Mouse (Mus musculus): ENCODE results near the gene 1700001L19Rik.
A peak's percentile ranks its signal among the peaks of the same experiment; 100 is the strongest.

Gene 1700001L19Rik

DNA sequence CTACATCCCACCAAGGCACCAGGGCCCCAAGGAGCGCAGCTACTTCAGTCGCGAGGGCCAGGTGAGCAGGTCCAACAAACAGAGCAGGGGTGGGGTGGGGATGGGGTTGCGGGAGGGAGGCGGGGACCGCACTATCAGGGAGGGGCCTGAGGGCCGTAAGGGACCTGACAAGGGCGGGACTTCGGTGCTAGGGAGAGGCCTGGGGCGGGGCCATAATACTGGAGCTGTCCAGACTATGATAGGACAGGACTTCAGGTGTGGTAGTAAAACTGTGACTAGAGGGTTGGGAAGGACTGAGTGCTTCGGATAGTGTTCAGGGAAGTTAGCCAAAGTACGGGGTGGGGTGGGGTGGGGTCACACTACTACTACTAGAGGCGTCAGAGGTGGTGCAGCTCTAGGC is 446 bp downstream of the 1700001L19Rik start:
- peaks cover 7% of the 10 kb centered on the region for H3K36me3 ChIP-seq (ENCODE audit: insufficient read depth, low read length)
- no peak for TF ChIP-seq CTCF (conservative IDR thresholded peaks at IDR 0.05; ENCODE audit: low read length)
- no peak for TF ChIP-seq NANOG (IDR thresholded peaks at IDR 0.05; ENCODE audit: borderline replicate concordance, low read length)
- no peak for TF ChIP-seq POU5F1 (IDR thresholded peaks at IDR 0.05; ENCODE audit: borderline replicate concordance, low read length)
- peaks cover 11% of the 10 kb centered on the region for H3K27me3 ChIP-seq (ENCODE audit: insufficient read depth, low read length)
- H3K4me1 ChIP-seq (replicated peaks; ENCODE audit: low read depth, low read length), result peaks cover 10% of the 10 kb centered on the region
- H3K4me3 ChIP-seq (replicated peaks; ENCODE audit: low read length), result peak overlapping the region; percentile 58
- no peaks in the 10 kb centered on the region for H3K9me3 ChIP-seq (ENCODE audit: low read length)

DNA sequence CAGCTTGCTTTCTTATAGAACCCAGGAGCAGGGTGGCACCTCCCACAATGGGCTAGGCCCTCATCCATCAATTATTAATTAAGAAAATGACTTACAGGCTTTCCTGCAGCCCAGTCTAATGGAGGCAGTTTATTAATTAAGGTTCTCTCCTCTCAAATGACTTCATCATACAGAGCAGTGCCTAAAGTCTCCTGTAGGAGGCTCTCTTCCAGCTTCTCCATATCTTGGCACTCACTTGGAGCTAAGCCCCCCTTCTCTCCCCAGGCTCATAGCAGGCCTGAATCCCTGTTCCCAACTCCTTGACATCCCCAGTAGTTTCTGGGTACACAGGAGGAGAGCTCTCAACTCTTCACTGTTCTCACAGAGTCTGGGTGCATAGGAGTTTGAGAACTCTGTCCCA is 1.7 kb downstream of the 1700001L19Rik start:
- Histone ChIP-seq H3K9me3 (ENCODE audit: low read length) (no peaks in the 10 kb centered on the region), H3K4me3 (replicated peaks; ENCODE audit: low read length) (no peak overlapping the region), H3K36me3 (ENCODE audit: insufficient read depth, low read length) (no peaks in the 10 kb centered on the region), H3K4me1 (replicated peaks; ENCODE audit: low read depth, low read length) (peaks cover 10% of the 10 kb centered on the region), H3K27me3 (ENCODE audit: insufficient read depth, low read length) (peaks cover 11% of the 10 kb centered on the region)
- no peak for TF ChIP-seq POU5F1 (IDR thresholded peaks at IDR 0.05; ENCODE audit: borderline replicate concordance, low read length)
- no peak for TF ChIP-seq NANOG (IDR thresholded peaks at IDR 0.05; ENCODE audit: borderline replicate concordance, low read length)
- TF ChIP-seq CTCF (conservative IDR thresholded peaks at IDR 0.05; ENCODE audit: low read length), result peak; percentile 74

DNA sequence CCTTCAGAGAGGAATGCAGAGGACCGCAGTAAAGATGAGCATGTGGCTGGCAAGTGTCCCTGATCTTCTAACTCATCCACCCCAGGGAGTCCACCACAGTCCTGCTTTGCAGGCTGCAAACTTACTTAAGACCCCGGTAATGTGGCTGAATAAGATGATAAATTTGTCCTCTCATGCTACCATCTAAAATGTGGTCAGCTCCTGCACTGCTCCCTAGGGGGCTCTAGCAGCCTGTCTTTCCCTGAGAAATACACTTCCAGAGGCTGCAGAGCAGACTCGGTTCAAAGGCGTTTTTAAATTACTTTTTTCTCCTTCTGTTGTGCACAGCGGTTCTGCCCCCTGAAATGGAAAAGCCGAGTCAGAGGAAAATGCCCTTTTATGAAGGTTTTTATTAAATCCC is 4.0 kb downstream of the 1700001L19Rik start:
- peaks cover 11% of the 10 kb centered on the region for H3K27me3 ChIP-seq (ENCODE audit: insufficient read depth, low read length)
- no peak overlapping the region for H3K4me3 ChIP-seq (replicated peaks; ENCODE audit: low read length)
- no peak for TF ChIP-seq NANOG (IDR thresholded peaks at IDR 0.05; ENCODE audit: borderline replicate concordance, low read length)
- peak; percentile 18; the same call in 1 of the 2 replicates for TF ChIP-seq CTCF (conservative IDR thresholded peaks at IDR 0.05; ENCODE audit: low read length)
- no peak for TF ChIP-seq POU5F1 (IDR thresholded peaks at IDR 0.05; ENCODE audit: borderline replicate concordance, low read length)
- no peaks in the 10 kb centered on the region for H3K9me3 ChIP-seq (ENCODE audit: low read length)
- no peaks in the 10 kb centered on the region for H3K36me3 ChIP-seq (ENCODE audit: insufficient read depth, low read length)
- peaks cover 10% of the 10 kb centered on the region for H3K4me1 ChIP-seq (replicated peaks; ENCODE audit: low read depth, low read length)

- Histone ChIP-seq H3K27me3 (ENCODE audit: insufficient read depth, low read length) (no peaks in the 10 kb centered on the region), H3K4me1 (replicated peaks; ENCODE audit: low read depth, low read length) (peaks cover 5% of the 10 kb centered on the region), H3K36me3 (ENCODE audit: insufficient read depth, low read length) (no peaks in the 10 kb centered on the region), H3K9me3 (ENCODE audit: low read length) (peaks cover 6% of the 10 kb centered on the region; the same call in 1 of the 2 replicates), H3K4me3 (replicated peaks; ENCODE audit: low read length) (no peak overlapping the region)
- TF ChIP-seq CTCF (conservative IDR thresholded peaks at IDR 0.05; ENCODE audit: low read length) (no peak), POU5F1 (IDR thresholded peaks at IDR 0.05; ENCODE audit: borderline replicate concordance, low read length) (no peak), NANOG (IDR thresholded peaks at IDR 0.05; ENCODE audit: borderline replicate concordance, low read length) (no peak)
Measured at GRCm38 (mm10) chr13:68603085-68603484, 5.9 kb downstream of the 1700001L19Rik start.

- TF ChIP-seq POU5F1 (IDR thresholded peaks at IDR 0.05; ENCODE audit: borderline replicate concordance, low read length) (no peak), CTCF (conservative IDR thresholded peaks at IDR 0.05; ENCODE audit: low read length) (no peak), NANOG (IDR thresholded peaks at IDR 0.05; ENCODE audit: borderline replicate concordance, low read length) (no peak)
- Histone ChIP-seq H3K27me3 (ENCODE audit: insufficient read depth, low read length) (no peaks in the 10 kb centered on the region), H3K36me3 (ENCODE audit: insufficient read depth, low read length) (no peaks in the 10 kb centered on the region), H3K9me3 (ENCODE audit: low read length) (peaks cover 6% of the 10 kb centered on the region; the same call in 1 of the 2 replicates), H3K4me1 (replicated peaks; ENCODE audit: low read depth, low read length) (peaks cover 8% of the 10 kb centered on the region), H3K4me3 (replicated peaks; ENCODE audit: low read length) (no peak overlapping the region)
Measured at GRCm38 (mm10) chr13:68605689-68606126, 8.5 kb downstream of the 1700001L19Rik start.

DNA sequence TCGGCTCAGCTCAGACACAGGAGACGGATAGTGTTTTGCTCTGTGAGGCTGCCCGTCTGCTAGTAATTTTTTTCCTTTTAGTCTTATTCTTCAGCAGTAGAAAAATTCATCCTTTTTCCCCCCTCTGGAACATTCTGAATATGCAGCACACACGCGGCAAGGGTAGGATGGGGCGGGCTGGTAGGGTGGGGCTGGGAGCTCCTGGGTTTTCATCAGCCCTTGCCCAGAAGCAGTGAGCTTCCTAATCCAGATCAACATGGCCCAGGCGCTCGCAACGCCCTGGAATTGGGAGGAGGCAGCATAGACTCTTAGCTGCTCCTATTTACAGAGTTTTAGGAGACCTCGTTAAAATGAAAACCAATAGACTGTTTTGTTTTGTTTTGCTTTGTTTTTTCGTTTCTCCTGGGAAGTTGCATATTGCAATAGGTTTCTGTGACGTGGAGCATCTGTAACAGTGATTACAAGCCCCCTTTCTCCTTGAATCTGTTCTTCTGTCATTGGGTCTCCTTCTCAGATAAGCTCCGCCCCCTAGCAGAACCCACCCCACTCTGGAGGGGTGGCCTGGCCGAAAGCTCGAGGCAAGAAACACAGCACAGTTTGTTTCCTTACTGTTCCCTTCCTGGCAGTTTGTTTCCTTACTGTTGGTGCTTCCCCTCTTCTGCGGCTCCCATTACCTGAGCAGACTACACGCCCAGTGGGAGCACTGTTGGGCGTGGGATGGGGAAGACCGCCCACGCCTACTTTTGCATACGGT is 10.6 kb downstream of the 1700001L19Rik start:
- Histone ChIP-seq H3K9me3 (ENCODE audit: low read length) (peaks cover 6% of the 10 kb centered on the region; the same call in 1 of the 2 replicates), H3K27me3 (ENCODE audit: insufficient read depth, low read length) (no peaks in the 10 kb centered on the region), H3K4me3 (replicated peaks; ENCODE audit: low read length) (peak overlapping the region; percentile 20; the same call in 1 of the 2 replicates), H3K36me3 (ENCODE audit: insufficient read depth, low read length) (no peaks in the 10 kb centered on the region), H3K4me1 (replicated peaks; ENCODE audit: low read depth, low read length) (peaks cover 8% of the 10 kb centered on the region)
- no peak for TF ChIP-seq POU5F1 (IDR thresholded peaks at IDR 0.05; ENCODE audit: borderline replicate concordance, low read length)
- no peak for TF ChIP-seq CTCF (conservative IDR thresholded peaks at IDR 0.05; ENCODE audit: low read length)
- no peak for TF ChIP-seq NANOG (IDR thresholded peaks at IDR 0.05; ENCODE audit: borderline replicate concordance, low read length)

DNA sequence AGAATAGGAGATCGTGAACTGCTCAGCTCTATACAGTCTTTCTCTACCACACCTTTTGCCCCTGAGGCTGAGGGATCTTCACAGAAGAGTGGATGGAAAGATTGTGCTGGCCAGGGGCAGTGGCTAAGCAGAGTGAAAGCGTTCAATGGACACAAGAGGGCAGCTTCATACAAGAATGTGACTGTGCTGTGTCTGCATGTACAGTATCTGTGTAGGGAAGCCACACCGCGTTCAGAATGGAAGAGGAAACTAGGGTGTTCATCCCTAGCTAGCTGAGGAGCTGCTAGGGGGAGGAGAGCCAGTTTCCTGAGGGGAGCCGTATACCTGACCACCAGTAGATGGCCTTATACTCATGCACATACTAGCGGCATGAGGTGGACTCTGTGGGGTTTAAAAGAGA is 25.6 kb downstream of the 1700001L19Rik start:
- Histone ChIP-seq H3K27me3 (ENCODE audit: insufficient read depth, low read length) (no peaks in the 10 kb centered on the region), H3K36me3 (ENCODE audit: insufficient read depth, low read length) (no peaks in the 10 kb centered on the region), H3K4me1 (replicated peaks; ENCODE audit: low read depth, low read length) (no peaks in the 10 kb centered on the region), H3K4me3 (replicated peaks; ENCODE audit: low read length) (no peak overlapping the region), H3K9me3 (ENCODE audit: low read length) (no peaks in the 10 kb centered on the region)
- TF ChIP-seq CTCF (conservative IDR thresholded peaks at IDR 0.05; ENCODE audit: low read length) (no peak), NANOG (IDR thresholded peaks at IDR 0.05; ENCODE audit: borderline replicate concordance, low read length) (no peak), POU5F1 (IDR thresholded peaks at IDR 0.05; ENCODE audit: borderline replicate concordance, low read length) (no peak)

DNA sequence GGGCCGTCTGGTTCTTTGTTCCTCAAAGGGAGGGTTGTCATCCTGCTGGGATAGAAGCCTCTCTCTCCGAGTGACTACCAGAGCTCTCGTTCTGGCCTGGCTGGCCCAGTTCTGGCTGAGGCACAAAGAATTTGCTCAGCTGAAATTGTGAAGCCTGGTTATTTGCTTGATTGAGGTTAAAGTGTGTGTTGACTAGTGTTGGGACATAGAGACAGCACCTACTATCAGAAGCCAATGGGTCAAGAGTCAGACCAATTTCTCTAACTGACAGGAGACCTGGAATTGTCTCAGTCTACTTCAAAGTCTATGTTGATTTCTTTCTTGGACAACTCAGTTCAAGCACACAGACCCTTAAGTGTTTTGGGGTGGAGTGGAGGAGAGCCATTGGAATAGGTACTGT is 29.8 kb downstream of the 1700001L19Rik start:
- H3K36me3 ChIP-seq (ENCODE audit: insufficient read depth, low read length), result no peaks in the 10 kb centered on the region
- H3K4me1 ChIP-seq (replicated peaks; ENCODE audit: low read depth, low read length), result no peaks in the 10 kb centered on the region
- no peak overlapping the region for H3K4me3 ChIP-seq (replicated peaks; ENCODE audit: low read length)
- H3K9me3 ChIP-seq (ENCODE audit: low read length), result peaks cover 9% of the 10 kb centered on the region; the same call in 1 of the 2 replicates
- no peaks in the 10 kb centered on the region for H3K27me3 ChIP-seq (ENCODE audit: insufficient read depth, low read length)
- TF ChIP-seq POU5F1 (IDR thresholded peaks at IDR 0.05; ENCODE audit: borderline replicate concordance, low read length) (no peak), CTCF (conservative IDR thresholded peaks at IDR 0.05; ENCODE audit: low read length) (no peak), NANOG (IDR thresholded peaks at IDR 0.05; ENCODE audit: borderline replicate concordance, low read length) (no peak)

Data from E14TG2a.4 (cell line).